Mouse (Mus musculus): Measurements from ENCODE around the gene Slk. TPM values are rescaled to one million over a fixed set of nuclear protein-coding genes. Genes with fewer than 3 reads are reported as not detected.

The Slk gene
- polyA plus RNA-seq, 1 experiment from 2014 or later, result 10.6 TPM

GRCm38 (mm10) chr19:47654896-47655295 lies 75.4 kb downstream of the Slk start:
- DNase-seq (ENCODE audit: low spot score), result no peak
- Histone ChIP-seq H3K27me3 (ENCODE audit: control insufficient read depth, insufficient read depth, low read length) (no peaks in the 10 kb centered on the region), H3K4me3 (replicated peaks; ENCODE audit: low read length) (no peak overlapping the region), H3K27ac (no peak overlapping the region), H3K36me3 (replicated peaks; ENCODE audit: control insufficient read depth, insufficient read depth) (no peaks in the 10 kb centered on the region), H3K9me3 (ENCODE audit: control insufficient read depth, low read length) (no peaks in the 10 kb centered on the region), H3K9ac (no peak overlapping the region), H3K4me1 (replicated peaks; ENCODE audit: control insufficient read depth, insufficient read depth, low read length) (peaks cover 8% of the 10 kb centered on the region; the same call in 1 of the 2 replicates), H3K4me2 (replicated peaks) (no peak overlapping the region)
- WGBS, result 77% methylated on average over 11 of the region's 11 CpGs
- ATAC-seq (ENCODE audit: low FRiP score), result no peak

GRCm38 (mm10) chr19:47658914-47659535 lies 79.5 kb downstream of the Slk start:
- peak overlapping the region; percentile 18; the same call in 1 of the 2 replicates for H3K27ac ChIP-seq
- H3K27me3 ChIP-seq (ENCODE audit: control insufficient read depth, insufficient read depth, low read length), result no peaks in the 10 kb centered on the region
- WGBS, result 25% methylated on average over 5 of the region's 5 CpGs
- no peak overlapping the region for H3K4me2 ChIP-seq (replicated peaks)
- DNase-seq (ENCODE audit: low spot score), result peak; percentile 71
- H3K9ac ChIP-seq, result peak overlapping the region; percentile 29; the same call in 1 of the 2 replicates
- no peaks in the 10 kb centered on the region for H3K9me3 ChIP-seq (ENCODE audit: control insufficient read depth, low read length)
- no peak overlapping the region for H3K4me3 ChIP-seq (replicated peaks; ENCODE audit: low read length)
- no peaks in the 10 kb centered on the region for H3K36me3 ChIP-seq (replicated peaks; ENCODE audit: control insufficient read depth, insufficient read depth)
- ATAC-seq (ENCODE audit: low FRiP score), result peak; percentile 80; the same call in 1 of the 2 replicates
- peaks cover 8% of the 10 kb centered on the region; the same call in 1 of the 2 replicates for H3K4me1 ChIP-seq (replicated peaks; ENCODE audit: control insufficient read depth, insufficient read depth, low read length)

GRCm38 (mm10) chr19:47659765-47660408 lies 80.4 kb downstream of the Slk start:
- no peak overlapping the region for H3K9ac ChIP-seq
- no peak overlapping the region for H3K4me3 ChIP-seq (replicated peaks; ENCODE audit: low read length)
- H3K27ac ChIP-seq, result no peak overlapping the region
- H3K4me1 ChIP-seq (replicated peaks; ENCODE audit: control insufficient read depth, insufficient read depth, low read length), result peaks cover 8% of the 10 kb centered on the region; the same call in 1 of the 2 replicates
- no peaks in the 10 kb centered on the region for H3K9me3 ChIP-seq (ENCODE audit: control insufficient read depth, low read length)
- H3K36me3 ChIP-seq (replicated peaks; ENCODE audit: control insufficient read depth, insufficient read depth), result no peaks in the 10 kb centered on the region
- ATAC-seq (ENCODE audit: low FRiP score), result no peak
- DNase-seq (ENCODE audit: low spot score), result no peak
- 90% methylated on average over 9 of the region's 9 CpGs for WGBS
- no peak overlapping the region for H3K4me2 ChIP-seq (replicated peaks)
- H3K27me3 ChIP-seq (ENCODE audit: control insufficient read depth, insufficient read depth, low read length), result no peaks in the 10 kb centered on the region

- no peaks in the 10 kb centered on the region for H3K36me3 ChIP-seq (replicated peaks; ENCODE audit: control insufficient read depth, insufficient read depth)
- no peak overlapping the region for H3K9ac ChIP-seq
- no peak overlapping the region for H3K27ac ChIP-seq
- H3K4me3 ChIP-seq (replicated peaks; ENCODE audit: low read length), result no peak overlapping the region
- WGBS, result 66% methylated on average over 8 of the region's 8 CpGs
- H3K4me2 ChIP-seq (replicated peaks), result no peak overlapping the region
- DNase-seq (ENCODE audit: low spot score) (no peak), ATAC-seq (ENCODE audit: low FRiP score) (no peak)
- no peaks in the 10 kb centered on the region for H3K4me1 ChIP-seq (replicated peaks; ENCODE audit: control insufficient read depth, insufficient read depth, low read length)
- no peaks in the 10 kb centered on the region for H3K27me3 ChIP-seq (ENCODE audit: control insufficient read depth, insufficient read depth, low read length)
- H3K9me3 ChIP-seq (ENCODE audit: control insufficient read depth, low read length), result no peaks in the 10 kb centered on the region
Observed at GRCm38 (mm10) chr19:47667601-47668000, 88.1 kb downstream of the Slk start.

- 72% methylated on average over 9 of the region's 9 CpGs for WGBS
- Histone ChIP-seq H3K4me3 (replicated peaks; ENCODE audit: low read length) (no peak overlapping the region), H3K4me1 (replicated peaks; ENCODE audit: control insufficient read depth, insufficient read depth, low read length) (no peaks in the 10 kb centered on the region), H3K9ac (no peak overlapping the region), H3K4me2 (replicated peaks) (no peak overlapping the region), H3K36me3 (replicated peaks; ENCODE audit: control insufficient read depth, insufficient read depth) (no peaks in the 10 kb centered on the region), H3K27ac (no peak overlapping the region), H3K27me3 (ENCODE audit: control insufficient read depth, insufficient read depth, low read length) (no peaks in the 10 kb centered on the region), H3K9me3 (ENCODE audit: control insufficient read depth, low read length) (no peaks in the 10 kb centered on the region)
- ATAC-seq (ENCODE audit: low FRiP score), result no peak
- no peak for DNase-seq (ENCODE audit: low spot score)
Observed at GRCm38 (mm10) chr19:47668399-47668798, 88.9 kb downstream of the Slk start.

- H3K27ac ChIP-seq, result no peak overlapping the region
- no peaks in the 10 kb centered on the region for H3K27me3 ChIP-seq (ENCODE audit: control insufficient read depth, insufficient read depth, low read length)
- no peaks in the 10 kb centered on the region for H3K9me3 ChIP-seq (ENCODE audit: control insufficient read depth, low read length)
- DNase-seq (ENCODE audit: low spot score) (no peak), ATAC-seq (ENCODE audit: low FRiP score) (no peak)
- H3K36me3 ChIP-seq (replicated peaks; ENCODE audit: control insufficient read depth, insufficient read depth), result no peaks in the 10 kb centered on the region
- 39% methylated on average over 8 of the region's 8 CpGs for WGBS
- no peaks in the 10 kb centered on the region for H3K4me1 ChIP-seq (replicated peaks; ENCODE audit: control insufficient read depth, insufficient read depth, low read length)
- no peak overlapping the region for H3K4me3 ChIP-seq (replicated peaks; ENCODE audit: low read length)
- no peak overlapping the region for H3K9ac ChIP-seq
- H3K4me2 ChIP-seq (replicated peaks), result no peak overlapping the region
Observed at GRCm38 (mm10) chr19:47674419-47674818, 94.9 kb downstream of the Slk start.

GRCm38 (mm10) chr19:47678675-47679074 lies 99.2 kb downstream of the Slk start:
- DNase-seq (ENCODE audit: low spot score), result no peak
- Histone ChIP-seq H3K9ac (no peak overlapping the region), H3K4me2 (replicated peaks) (no peak overlapping the region), H3K4me1 (replicated peaks; ENCODE audit: control insufficient read depth, insufficient read depth, low read length) (no peaks in the 10 kb centered on the region), H3K9me3 (ENCODE audit: control insufficient read depth, low read length) (no peaks in the 10 kb centered on the region), H3K27me3 (ENCODE audit: control insufficient read depth, insufficient read depth, low read length) (no peaks in the 10 kb centered on the region), H3K4me3 (replicated peaks; ENCODE audit: low read length) (no peak overlapping the region), H3K27ac (no peak overlapping the region), H3K36me3 (replicated peaks; ENCODE audit: control insufficient read depth, insufficient read depth) (no peaks in the 10 kb centered on the region)
- 80% methylated on average over 12 of the region's 12 CpGs for WGBS
- ATAC-seq (ENCODE audit: low FRiP score), result no peak

- Histone ChIP-seq H3K27ac (no peak overlapping the region), H3K4me3 (replicated peaks; ENCODE audit: low read length) (no peak overlapping the region), H3K9ac (no peak overlapping the region), H3K36me3 (replicated peaks; ENCODE audit: control insufficient read depth, insufficient read depth) (no peaks in the 10 kb centered on the region), H3K4me1 (replicated peaks; ENCODE audit: control insufficient read depth, insufficient read depth, low read length) (no peaks in the 10 kb centered on the region), H3K9me3 (ENCODE audit: control insufficient read depth, low read length) (no peaks in the 10 kb centered on the region), H3K4me2 (replicated peaks) (no peak overlapping the region), H3K27me3 (ENCODE audit: control insufficient read depth, insufficient read depth, low read length) (no peaks in the 10 kb centered on the region)
- no peak for ATAC-seq (ENCODE audit: low FRiP score)
- no peak for DNase-seq (ENCODE audit: low spot score)
- WGBS, result 87% methylated on average over 7 of the region's 7 CpGs
Observed at GRCm38 (mm10) chr19:47689592-47689991, 110.1 kb downstream of the Slk start.

- WGBS, result 88% methylated on average over 6 of the region's 6 CpGs
- no peak for ATAC-seq (ENCODE audit: low FRiP score)
Observed at GRCm38 (mm10) chr19:47691994-47692393, 112.5 kb downstream of the Slk start, which contains the start of gene Col17a1. Gene Col17a1, minus strand, starts transcription at chr19:47692094.

More at GRCm38 (mm10) chr19:47691994-47692393, 112.5 kb downstream of the Slk start, which contains the start of gene Col17a1:
- Histone ChIP-seq H3K9ac (no peak within 1 kb of the TSS), H3K4me3 (replicated peaks; ENCODE audit: low read length) (no peak within 1 kb of the TSS), H3K4me2 (replicated peaks) (no peak within 1 kb of the TSS), H3K36me3 (replicated peaks; ENCODE audit: control insufficient read depth, insufficient read depth) (no peaks in the 10 kb centered on the region), H3K27ac (no peak within 1 kb of the TSS), H3K4me1 (replicated peaks; ENCODE audit: control insufficient read depth, insufficient read depth, low read length) (no peaks in the 10 kb centered on the region), H3K9me3 (ENCODE audit: control insufficient read depth, low read length) (no peaks in the 10 kb centered on the region), H3K27me3 (ENCODE audit: control insufficient read depth, insufficient read depth, low read length) (no peaks in the 10 kb centered on the region)
- no peak for DNase-seq (ENCODE audit: low spot score)

All from hindbrain, embryonic 14.5 days (tissue).